Mouse (Mus musculus) lung, embryonic 16.5 days (tissue): ENCODE results near the gene Ifi211. TPM values are rescaled to one million over a fixed set of nuclear protein-coding genes. Genes with fewer than 3 reads are reported as not detected.
"Not testable (repeated sequence)": the region's sequence is repeated elsewhere in the genome, so short reads cannot be mapped to it uniquely, and the experiment has no call there.

Source experiments
- ATAC-seq: fragments of 200-750 bp; cut with Nextera tagmentation; 2 replicates; pipeline ENCODE4 v1.8.0; 2017; ENCODE audit warnings: low read depth, mild to moderate bottlenecking, moderate library complexity
- H3K27ac ChIP-seq: fragments of 300-500 bp; sonication (generic); 2 replicates; pipeline ENCODE4 v1.5.1; 2014; ENCODE audit warnings: mild to moderate bottlenecking, control low read depth, low read length
- H3K27me3 ChIP-seq: fragments of 300-500 bp; sonication (generic); 2 replicates; pipeline ENCODE4 v1.6.1; 2014; ENCODE audit warnings: low read depth, low read length, mixed read lengths; ENCODE audit not compliant: control insufficient read depth, insufficient read depth
- H3K36me3 ChIP-seq: fragments of 300-500 bp; sonication (generic); 2 replicates; pipeline ENCODE4 v1.6.1; 2014; ENCODE audit warnings: low read length; ENCODE audit not compliant: control insufficient read depth, insufficient read depth
- H3K4me1 ChIP-seq: fragments of 300-500 bp; sonication (generic); replicated peaks from 2 replicates; pipeline ENCODE4 v1.6.1; 2014; ENCODE audit warnings: low read length, mixed read lengths; ENCODE audit not compliant: control insufficient read depth, insufficient read depth
- H3K4me2 ChIP-seq: fragments of 300-500 bp; sonication (generic); 2 replicates; pipeline ENCODE4 v1.6.1; 2014; ENCODE audit warnings: low read depth, low read length, control low read depth
- H3K4me3 ChIP-seq: fragments of 300-500 bp; sonication (generic); 2 replicates; pipeline ENCODE4 v1.5.1; 2014; ENCODE audit warnings: mild to moderate bottlenecking, low read length, control low read depth
- H3K9ac ChIP-seq: fragments of 300-500 bp; sonication (generic); 2 replicates; pipeline ENCODE4 v1.6.1; 2014; ENCODE audit warnings: low read length, control low read depth
- H3K9me3 ChIP-seq: fragments of 300-500 bp; sonication (generic); 2 replicates; pipeline ENCODE4 v1.6.1; 2016; ENCODE audit warnings: low read length; ENCODE audit not compliant: control insufficient read depth
- WGBS: fragments of 180-500 bp; shearing (Covaris S2); extraction: QIAGEN DNeasy Blood & Tissue Kit; methylation state at CpG from one replicate; pipeline ENCODE4 v1.1.7; 2014; 5-methylcytosine and 5-hydroxymethylcytosine counted together
- polyA plus RNA-seq: library from polyadenylated mRNA; unstranded; fragments of >200 nt; fragmentation: Nextera tagmentation; extraction: Ambion mirVana; gene quantifications from 2 replicates; pipeline ENCODE4 v1.2.1, GENCODE M21; 2015

The Ifi211 gene
- polyA plus RNA-seq, 1 experiment from 2014 or later, result 1.1 TPM

DNA sequence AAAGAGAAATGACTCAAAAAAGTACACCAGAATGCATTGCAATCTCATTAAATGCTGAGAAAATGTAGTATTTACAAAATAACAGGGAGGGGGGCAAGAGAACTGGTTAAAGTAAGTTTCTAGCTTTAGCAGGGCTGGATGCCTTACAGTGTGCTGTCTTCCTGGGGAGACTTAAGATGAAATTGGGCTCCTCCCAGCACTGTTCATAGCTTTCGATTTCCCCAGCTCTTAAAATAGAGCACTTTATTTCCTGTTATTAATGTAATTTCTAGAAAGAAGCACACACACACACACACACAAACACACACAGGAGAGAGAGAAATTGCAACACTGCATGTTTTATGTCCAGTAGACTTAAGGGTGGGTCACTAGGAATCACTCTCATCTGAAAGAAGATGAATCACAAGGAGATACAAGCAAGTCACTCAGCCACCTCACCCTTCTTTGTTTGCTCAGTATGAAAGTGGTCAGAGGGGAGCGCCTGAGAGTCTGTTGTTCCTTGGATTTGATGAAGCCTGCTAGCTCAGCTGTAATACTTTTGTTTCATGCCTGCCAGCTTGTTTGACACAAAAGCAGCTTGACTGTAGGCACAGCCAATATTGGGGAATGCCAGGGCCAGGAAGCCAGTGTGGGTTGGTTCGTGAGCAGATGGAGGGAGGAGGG lies 32.7 kb downstream of the Ifi211 start:
- ATAC-seq, H3K9me3 ChIP-seq, H3K27ac ChIP-seq, H3K4me1 ChIP-seq, H3K36me3 ChIP-seq, H3K4me2 ChIP-seq, H3K27me3 ChIP-seq, H3K9ac ChIP-seq, H3K4me3 ChIP-seq: not testable (repeated sequence)
- WGBS, result 56% methylated on average over 3 of the region's 3 CpGs

DNA sequence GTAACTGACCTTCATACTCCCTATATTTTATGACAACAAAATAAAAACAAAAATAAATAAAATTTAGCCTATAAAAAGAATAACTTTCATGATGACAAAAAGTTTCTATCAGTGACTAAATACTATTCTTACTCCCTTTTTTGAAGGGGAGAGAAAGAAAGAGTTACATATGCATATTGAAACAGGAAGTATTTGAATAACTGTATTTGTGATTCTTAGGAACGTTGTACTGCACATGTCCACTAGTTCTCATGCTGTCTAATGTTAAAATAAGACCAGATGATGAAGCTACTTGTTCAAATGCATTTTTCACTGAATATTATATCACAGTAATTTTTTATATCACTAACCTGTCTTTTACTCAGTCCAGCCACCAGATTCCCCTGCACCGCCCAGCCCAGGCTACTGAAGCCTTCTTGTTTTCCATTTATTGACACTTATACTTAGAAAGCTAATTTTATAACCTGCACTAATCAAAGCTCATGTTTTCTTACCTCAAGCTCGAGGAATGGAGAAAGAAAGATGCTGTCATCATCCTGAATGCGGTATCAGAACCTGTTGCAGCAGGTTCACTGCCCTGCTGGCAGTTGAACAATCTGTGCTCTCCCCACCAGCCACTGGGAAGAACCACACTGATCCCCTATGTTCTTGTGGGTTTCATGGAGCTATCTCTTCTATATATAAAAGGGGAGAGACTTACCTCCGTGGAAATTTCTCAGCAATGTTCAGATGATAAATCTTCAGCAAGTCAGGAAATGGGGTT lies 33.4 kb downstream of the Ifi211 start:
- H3K27me3 ChIP-seq, H3K27ac ChIP-seq, H3K9ac ChIP-seq, H3K36me3 ChIP-seq, H3K9me3 ChIP-seq, H3K4me3 ChIP-seq, H3K4me2 ChIP-seq, H3K4me1 ChIP-seq, ATAC-seq: not testable (repeated sequence)
- WGBS, result 61% methylated on average over 5 of the region's 5 CpGs

DNA sequence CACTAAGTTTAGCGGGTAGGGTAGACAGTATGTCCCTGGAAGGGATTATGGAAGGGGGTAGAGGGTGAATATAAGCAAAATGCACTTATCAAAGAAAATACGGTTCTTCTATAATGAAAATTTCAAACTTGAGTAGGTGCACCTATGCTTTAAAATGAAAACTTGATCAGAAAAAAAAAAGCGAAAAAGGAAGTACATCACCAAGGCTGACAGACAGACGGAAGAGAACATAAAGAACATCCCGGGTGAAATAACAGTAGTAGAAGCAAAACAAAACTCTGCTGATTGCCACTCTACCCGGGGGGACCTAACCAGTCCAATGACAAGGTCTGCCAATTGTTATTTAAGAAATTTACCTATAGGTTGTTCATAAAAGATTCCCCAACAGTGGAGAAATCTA lies 34.6 kb downstream of the Ifi211 start:
- H3K36me3 ChIP-seq, ATAC-seq, H3K9ac ChIP-seq, H3K9me3 ChIP-seq, H3K4me3 ChIP-seq, H3K27me3 ChIP-seq, H3K4me1 ChIP-seq, H3K4me2 ChIP-seq, H3K27ac ChIP-seq: not testable (repeated sequence)
- WGBS, result 82% methylated on average over 6 of the region's 6 CpGs

DNA sequence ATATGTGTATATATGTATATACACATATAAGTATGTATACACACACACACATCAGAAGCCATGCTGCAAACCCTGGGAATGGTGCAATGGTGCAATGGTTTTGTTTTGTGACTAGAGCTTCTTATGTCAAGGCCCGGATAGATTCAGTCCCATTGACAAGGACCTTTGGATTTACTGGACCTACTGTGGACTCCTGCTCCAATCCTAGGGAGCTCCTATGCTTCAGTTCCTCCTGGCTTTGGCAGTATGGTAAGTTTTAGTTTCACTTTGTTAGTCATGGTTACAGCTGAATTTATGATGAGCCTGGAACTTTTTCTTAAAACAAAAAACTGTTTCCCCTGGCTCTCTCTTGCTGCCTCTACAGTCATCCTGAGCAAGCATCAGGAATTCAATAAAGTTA lies 35.7 kb downstream of the Ifi211 start:
- H3K4me1 ChIP-seq, H3K9ac ChIP-seq, ATAC-seq, H3K27me3 ChIP-seq, H3K4me2 ChIP-seq, H3K36me3 ChIP-seq, H3K27ac ChIP-seq, H3K4me3 ChIP-seq, H3K9me3 ChIP-seq: not testable (repeated sequence)
- 74% methylated on average over 1 of the region's 1 CpGs for WGBS

DNA sequence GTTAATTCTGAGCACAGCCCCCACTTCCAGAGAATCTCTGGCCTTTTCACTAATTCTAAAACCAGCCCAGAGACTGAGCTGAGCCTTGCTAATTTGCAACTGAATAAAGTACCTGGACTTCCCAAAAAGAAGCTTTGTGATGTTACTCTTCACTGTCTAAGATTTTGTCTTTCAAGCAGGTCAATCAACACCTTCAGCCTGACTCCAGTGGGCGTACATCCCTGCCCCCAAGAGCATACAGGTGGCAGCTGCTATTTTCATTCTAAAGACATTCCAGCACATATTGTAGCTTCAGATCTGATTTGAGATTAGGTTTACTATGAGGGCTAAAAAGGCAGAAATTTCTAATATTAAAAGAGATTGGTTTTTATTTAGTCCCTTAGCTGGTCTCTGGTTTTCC lies 44.3 kb downstream of the Ifi211 start:
- H3K27ac ChIP-seq, H3K36me3 ChIP-seq, H3K4me3 ChIP-seq, H3K4me2 ChIP-seq, ATAC-seq, H3K4me1 ChIP-seq, H3K9me3 ChIP-seq, H3K27me3 ChIP-seq, H3K9ac ChIP-seq: not testable (repeated sequence)
- 79% methylated on average over 1 of the region's 1 CpGs for WGBS

DNA sequence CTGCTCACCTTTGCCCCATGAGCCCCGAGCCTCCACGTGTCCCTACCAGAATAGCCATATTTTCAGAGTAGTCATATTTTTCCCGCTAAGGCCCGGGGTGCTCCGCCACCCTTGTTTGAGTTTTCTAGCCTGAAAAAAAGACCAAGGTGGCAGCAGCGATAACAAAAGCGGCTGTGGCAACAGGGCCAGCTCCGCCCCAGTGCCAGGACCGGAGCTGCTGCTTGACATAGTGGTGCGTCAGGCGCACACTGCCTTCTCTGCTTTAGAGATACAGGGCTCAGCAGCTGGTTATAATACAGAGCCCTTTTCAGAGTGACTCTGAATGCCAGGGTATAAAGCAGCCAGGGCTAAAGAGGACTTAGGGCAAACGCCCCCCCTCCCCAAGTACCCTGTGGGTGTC lies 46.3 kb downstream of the Ifi211 start:
- Histone ChIP-seq H3K9me3 (no peaks in the 10 kb centered on the region), H3K27ac (no peak overlapping the region), H3K9ac (no peak overlapping the region), H3K36me3 (no peaks in the 10 kb centered on the region), H3K4me2 (no peak overlapping the region), H3K4me3 (no peak overlapping the region), H3K27me3 (no peaks in the 10 kb centered on the region), H3K4me1 (no peaks in the 10 kb centered on the region)
- 75% methylated on average over 12 of the region's 12 CpGs for WGBS
- no peak for ATAC-seq

DNA sequence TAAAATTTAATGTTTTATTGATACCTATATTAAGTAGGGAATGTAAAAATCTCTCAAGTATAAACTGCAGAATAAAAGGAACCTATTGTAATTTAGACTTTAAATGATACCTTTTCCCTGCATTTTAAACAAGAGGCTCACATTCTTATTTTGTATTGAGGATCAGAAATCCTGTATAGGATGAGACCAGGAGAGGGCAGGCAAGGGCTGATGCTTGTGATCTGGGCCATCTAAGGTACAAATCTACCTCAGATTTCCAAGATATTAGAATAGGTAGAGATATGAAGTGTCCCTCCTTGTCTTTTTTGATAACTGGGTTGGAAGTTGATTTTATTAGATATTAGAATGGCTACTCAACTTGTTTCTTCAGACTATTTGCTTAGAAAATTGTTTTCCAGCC lies 59.1 kb downstream of the Ifi211 start:
- ATAC-seq, H3K36me3 ChIP-seq, H3K27ac ChIP-seq, H3K4me2 ChIP-seq, H3K4me3 ChIP-seq, H3K9me3 ChIP-seq, H3K9ac ChIP-seq, H3K27me3 ChIP-seq, H3K4me1 ChIP-seq: not testable (repeated sequence)

DNA sequence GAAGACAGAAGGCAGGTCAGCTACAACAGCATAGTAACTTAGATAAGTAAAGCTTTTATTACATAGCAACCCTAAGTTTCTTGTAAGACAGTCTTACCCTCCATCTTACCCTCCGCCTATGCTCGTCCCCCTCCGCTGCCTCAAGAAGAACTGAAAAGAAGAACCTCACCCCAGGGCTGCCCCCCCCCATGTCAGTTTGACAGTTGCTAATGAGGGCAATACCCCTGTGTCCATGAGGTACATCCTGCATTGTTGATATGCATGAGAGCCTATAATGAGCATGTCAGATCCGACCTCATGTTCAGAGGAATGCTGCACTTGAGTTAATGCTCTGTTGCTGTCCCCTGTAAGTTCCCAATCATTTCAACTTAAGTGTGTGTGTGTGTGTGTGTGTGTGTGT lies 60.0 kb downstream of the Ifi211 start:
- 67% methylated on average over 4 of the region's 4 CpGs for WGBS
- not testable (repeated sequence) for ATAC-seq

More for the DNA sequence above, 60.0 kb downstream of the Ifi211 start:
- H3K27ac ChIP-seq, H3K9ac ChIP-seq, H3K9me3 ChIP-seq, H3K4me2 ChIP-seq, H3K4me1 ChIP-seq, H3K4me3 ChIP-seq, H3K36me3 ChIP-seq, H3K27me3 ChIP-seq: not testable (repeated sequence)
